Mouse (Mus musculus) forebrain, embryonic 13.5 days (tissue): ENCODE results near the gene Xrcc3. TPM values are rescaled to one million over a fixed set of nuclear protein-coding genes. Genes with fewer than 3 reads are reported as not detected.

ENCODE experiments used
- ATAC-seq: fragments of 200-750 bp; cut with Nextera tagmentation; 2 replicates; pipeline ENCODE4 v1.8.0; 2017
- H3K27ac ChIP-seq: fragments of 300-500 bp; sonication (generic); 2 replicates; pipeline ENCODE4 v1.5.1; 2015; ENCODE audit warnings: inconsistent platforms, mild to moderate bottlenecking, moderate library complexity
- H3K27me3 ChIP-seq: fragments of 300-500 bp; sonication (generic); 2 replicates; pipeline ENCODE4 v1.6.1; 2015; ENCODE audit warnings: mild to moderate bottlenecking, inconsistent platforms
- H3K36me3 ChIP-seq: fragments of 300-500 bp; sonication (generic); 2 replicates; pipeline ENCODE4 v1.6.1; 2015; ENCODE audit warnings: mild to moderate bottlenecking, inconsistent platforms; ENCODE audit not compliant: poor library complexity, severe bottlenecking
- H3K4me1 ChIP-seq: fragments of 300-500 bp; sonication (generic); 2 replicates; pipeline ENCODE4 v1.6.1; 2015; ENCODE audit warnings: inconsistent platforms
- H3K4me2 ChIP-seq: fragments of 300-500 bp; sonication (generic); 2 replicates; pipeline ENCODE4 v1.6.1; 2015; ENCODE audit warnings: inconsistent platforms, mild to moderate bottlenecking, moderate library complexity
- H3K4me3 ChIP-seq: fragments of 300-500 bp; sonication (generic); 2 replicates; pipeline ENCODE4 v1.5.1; 2015; ENCODE audit warnings: mild to moderate bottlenecking, inconsistent platforms
- H3K9ac ChIP-seq: fragments of 300-500 bp; sonication (generic); 2 replicates; pipeline ENCODE4 v1.6.1; 2015; ENCODE audit warnings: mild to moderate bottlenecking, inconsistent platforms
- H3K9me3 ChIP-seq: fragments of 300-500 bp; sonication (generic); replicated peaks from 2 replicates; pipeline ENCODE4 v1.6.1; 2016; ENCODE audit warnings: inconsistent platforms
- WGBS: fragments of 180-500 bp; shearing (Covaris S2); methylation state at CpG from one replicate; pipeline ENCODE4 v1.1.7; 2015; 5-methylcytosine and 5-hydroxymethylcytosine counted together
- polyA plus RNA-seq: library from polyadenylated mRNA; unstranded; fragments of >200 nt; fragmentation: Nextera tagmentation; extraction: Ambion mirVana; gene quantifications from 2 replicates; pipeline ENCODE4 v1.2.1, GENCODE M21; 2015

The Xrcc3 gene
- polyA plus RNA-seq, 1 experiment from 2014 or later: 5.5 TPM

- peaks cover 6% of the 10 kb centered on the region; the same call in 1 of the 2 replicates for H3K4me1 ChIP-seq
- no peak for ATAC-seq
Observed at GRCm38 (mm10) chr12:111791474-111792104, 22.1 kb downstream of the Xrcc3 start.

GRCm38 (mm10) chr12:111790631-111791030, 23.0 kb downstream of the Xrcc3 start:
- Histone ChIP-seq H3K36me3 (peaks cover 100% of the 10 kb centered on the region), H3K27me3 (no peaks in the 10 kb centered on the region), H3K27ac (peak overlapping the region; percentile 80; the same call in 1 of the 2 replicates), H3K4me1 (peaks cover 6% of the 10 kb centered on the region; the same call in 1 of the 2 replicates), H3K4me3 (no peak overlapping the region), H3K4me2 (no peak overlapping the region), H3K9ac (no peak overlapping the region), H3K9me3 (no peaks in the 10 kb centered on the region)
- ATAC-seq: no peak
- WGBS: 94% methylated on average over 7 of the region's 7 CpGs

More at GRCm38 (mm10) chr12:111791474-111792104, 22.1 kb downstream of the Xrcc3 start:
- Histone ChIP-seq H3K9me3 (no peaks in the 10 kb centered on the region), H3K36me3 (peaks cover 100% of the 10 kb centered on the region), H3K4me3 (no peak overlapping the region), H3K27me3 (no peaks in the 10 kb centered on the region), H3K9ac (0 out of 2 replicates have a peak overlapping the region, but pooled peaks have one; percentile 34), H3K4me2 (no peak overlapping the region), H3K27ac (peak overlapping the region; percentile 80)
- WGBS: 82% methylated on average over 13 of the region's 13 CpGs

GRCm38 (mm10) chr12:111790090-111790489, 23.6 kb downstream of the Xrcc3 start:
- H3K27ac ChIP-seq: no peak overlapping the region
- no peak overlapping the region for H3K4me3 ChIP-seq
- no peak overlapping the region for H3K9ac ChIP-seq
- H3K4me1 ChIP-seq: peaks cover 6% of the 10 kb centered on the region; the same call in 1 of the 2 replicates
- WGBS: 96% methylated on average over 5 of the region's 5 CpGs
- no peaks in the 10 kb centered on the region for H3K9me3 ChIP-seq
- ATAC-seq: no peak
- H3K4me2 ChIP-seq: no peak overlapping the region
- peaks cover 100% of the 10 kb centered on the region for H3K36me3 ChIP-seq
- no peaks in the 10 kb centered on the region for H3K27me3 ChIP-seq

- Histone ChIP-seq H3K27ac (no peak overlapping the region), H3K4me1 (peaks cover 6% of the 10 kb centered on the region; the same call in 1 of the 2 replicates), H3K9ac (no peak overlapping the region), H3K4me3 (no peak overlapping the region), H3K36me3 (peaks cover 100% of the 10 kb centered on the region), H3K9me3 (no peaks in the 10 kb centered on the region), H3K4me2 (no peak overlapping the region), H3K27me3 (no peaks in the 10 kb centered on the region)
- ATAC-seq: no peak
- WGBS: 94% methylated on average over 6 of the region's 6 CpGs
Observed at GRCm38 (mm10) chr12:111787015-111787414, 26.7 kb downstream of the Xrcc3 start.

GRCm38 (mm10) chr12:111785174-111785573, 28.5 kb downstream of the Xrcc3 start:
- Histone ChIP-seq H3K27me3 (no peaks in the 10 kb centered on the region), H3K4me3 (no peak overlapping the region), H3K9me3 (no peaks in the 10 kb centered on the region), H3K4me1 (no peaks in the 10 kb centered on the region), H3K9ac (no peak overlapping the region), H3K27ac (no peak overlapping the region), H3K4me2 (no peak overlapping the region), H3K36me3 (peaks cover 100% of the 10 kb centered on the region)
- no peak for ATAC-seq
- 70% methylated on average over 12 of the region's 15 CpGs for WGBS

- no peak overlapping the region for H3K9ac ChIP-seq
- H3K27ac ChIP-seq: no peak overlapping the region
- H3K9me3 ChIP-seq: no peaks in the 10 kb centered on the region
- H3K36me3 ChIP-seq: peaks cover 99% of the 10 kb centered on the region
- ATAC-seq: no peak
- WGBS: 93% methylated on average over 1 of the region's 1 CpGs
- no peak overlapping the region for H3K4me3 ChIP-seq
- no peak overlapping the region for H3K4me2 ChIP-seq
- H3K4me1 ChIP-seq: no peaks in the 10 kb centered on the region
- no peaks in the 10 kb centered on the region for H3K27me3 ChIP-seq
Observed at GRCm38 (mm10) chr12:111779544-111779943, 34.1 kb downstream of the Xrcc3 start.

GRCm38 (mm10) chr12:111777919-111778318, 35.8 kb downstream of the Xrcc3 start:
- H3K4me1 ChIP-seq: no peaks in the 10 kb centered on the region
- no peak for ATAC-seq
- no peaks in the 10 kb centered on the region for H3K27me3 ChIP-seq
- no peak overlapping the region for H3K27ac ChIP-seq
- H3K9ac ChIP-seq: no peak overlapping the region
- H3K36me3 ChIP-seq: peaks cover 99% of the 10 kb centered on the region
- no peak overlapping the region for H3K4me2 ChIP-seq
- H3K9me3 ChIP-seq: no peaks in the 10 kb centered on the region
- 92% methylated on average over 13 of the region's 13 CpGs for WGBS
- H3K4me3 ChIP-seq: no peak overlapping the region

GRCm38 (mm10) chr12:111774845-111775244, 38.8 kb downstream of the Xrcc3 start:
- Histone ChIP-seq H3K27ac (no peak overlapping the region), H3K4me1 (peaks cover 5% of the 10 kb centered on the region), H3K27me3 (no peaks in the 10 kb centered on the region), H3K9me3 (no peaks in the 10 kb centered on the region), H3K36me3 (peaks cover 78% of the 10 kb centered on the region), H3K4me3 (no peak overlapping the region), H3K9ac (no peak overlapping the region), H3K4me2 (no peak overlapping the region)
- no peak for ATAC-seq
- WGBS: 84% methylated on average over 15 of the region's 15 CpGs

GRCm38 (mm10) chr12:111774156-111774555, 39.5 kb downstream of the Xrcc3 start:
- Histone ChIP-seq H3K4me3 (no peak overlapping the region), H3K4me1 (peaks cover 12% of the 10 kb centered on the region), H3K9me3 (no peaks in the 10 kb centered on the region), H3K4me2 (no peak overlapping the region), H3K36me3 (peaks cover 72% of the 10 kb centered on the region), H3K9ac (no peak overlapping the region), H3K27me3 (no peaks in the 10 kb centered on the region), H3K27ac (no peak overlapping the region)
- no peak for ATAC-seq
- WGBS: 94% methylated on average over 16 of the region's 16 CpGs

- Histone ChIP-seq H3K27ac (peak overlapping the region; percentile 48; the same call in 1 of the 2 replicates), H3K9ac (no peak overlapping the region), H3K36me3 (peaks cover 38% of the 10 kb centered on the region), H3K9me3 (no peaks in the 10 kb centered on the region), H3K4me2 (no peak overlapping the region), H3K4me1 (peaks cover 33% of the 10 kb centered on the region), H3K27me3 (no peaks in the 10 kb centered on the region), H3K4me3 (no peak overlapping the region)
- no peak for ATAC-seq
- WGBS: 89% methylated on average over 10 of the region's 10 CpGs
Observed at GRCm38 (mm10) chr12:111770651-111771050, 43.0 kb downstream of the Xrcc3 start.

GRCm38 (mm10) chr12:111769816-111770577, 43.7 kb downstream of the Xrcc3 start:
- peak overlapping the region; percentile 79 for H3K27ac ChIP-seq
- H3K36me3 ChIP-seq: peaks cover 31% of the 10 kb centered on the region
- ATAC-seq: no peak
- H3K9ac ChIP-seq: no peak overlapping the region
- no peaks in the 10 kb centered on the region for H3K27me3 ChIP-seq
- peaks cover 35% of the 10 kb centered on the region for H3K4me1 ChIP-seq
- 0 out of 2 replicates have a peak overlapping the region, but pooled peaks have one; percentile 18 for H3K4me2 ChIP-seq
- no peaks in the 10 kb centered on the region for H3K9me3 ChIP-seq
- 66% methylated on average over 7 of the region's 9 CpGs for WGBS
- H3K4me3 ChIP-seq: no peak overlapping the region

GRCm38 (mm10) chr12:111769306-111769705, 44.4 kb downstream of the Xrcc3 start:
- Histone ChIP-seq H3K36me3 (peaks cover 24% of the 10 kb centered on the region), H3K4me3 (no peak overlapping the region), H3K4me1 (peaks cover 35% of the 10 kb centered on the region), H3K4me2 (no peak overlapping the region), H3K9me3 (no peaks in the 10 kb centered on the region), H3K9ac (no peak overlapping the region), H3K27me3 (no peaks in the 10 kb centered on the region), H3K27ac (peak overlapping the region; percentile 79)
- 25% methylated on average over 10 of the region's 10 CpGs for WGBS
- peak; percentile 61; the same call in 1 of the 2 replicates for ATAC-seq
